Mouse (Mus musculus) kidney, embryonic 14.5 days (tissue): Measurements from ENCODE around the gene Dusp5. TPM values are rescaled to one million over a fixed set of nuclear protein-coding genes. Genes with fewer than 3 reads are reported as not detected.
A peak's percentile ranks its signal among the peaks of the same experiment; 100 is the strongest.
"Not testable (repeated sequence)": the region's sequence is repeated elsewhere in the genome, so short reads cannot be mapped to it uniquely, and the experiment has no call there.

ENCODE experiments used
- ATAC-seq: fragments of 200-750 bp; cut with Nextera tagmentation; 2 replicates; pipeline ENCODE4 v1.8.0; 2017; ENCODE audit warnings: moderate number of reproducible peaks, mild to moderate bottlenecking, moderate TSS enrichment, moderate library complexity; ENCODE audit not compliant: low FRiP score, low TSS enrichment
- H3K27ac ChIP-seq: fragments of 300-500 bp; sonication (generic); 2 replicates; pipeline ENCODE4 v1.5.1; 2014; ENCODE audit warnings: low read depth, mild to moderate bottlenecking, low read length, moderate library complexity, mixed read lengths
- H3K27me3 ChIP-seq: fragments of 300-500 bp; sonication (generic); 2 replicates; pipeline ENCODE4 v1.6.1; 2014; ENCODE audit warnings: mild to moderate bottlenecking, low read length; ENCODE audit not compliant: control insufficient read depth, insufficient read depth
- H3K36me3 ChIP-seq: fragments of 300-500 bp; sonication (generic); 2 replicates; pipeline ENCODE4 v1.6.1; 2014; ENCODE audit warnings: low read length, mixed read lengths; ENCODE audit not compliant: control insufficient read depth, insufficient read depth
- H3K4me1 ChIP-seq: fragments of 300-500 bp; sonication (generic); 2 replicates; pipeline ENCODE4 v1.6.1; 2014; ENCODE audit warnings: low read length, mixed read lengths; ENCODE audit not compliant: control insufficient read depth, insufficient read depth
- H3K4me2 ChIP-seq: fragments of 300-500 bp; sonication (generic); replicated peaks from 2 replicates; pipeline ENCODE4 v1.6.1; 2014; ENCODE audit warnings: low read depth, mild to moderate bottlenecking, low read length
- H3K4me3 ChIP-seq: fragments of 300-500 bp; sonication (generic); 2 replicates; pipeline ENCODE4 v1.5.1; 2014; ENCODE audit warnings: mild to moderate bottlenecking, low read length
- H3K9ac ChIP-seq: fragments of 300-500 bp; sonication (generic); 2 replicates; pipeline ENCODE4 v1.6.1; 2014; ENCODE audit warnings: low read depth, mild to moderate bottlenecking, low read length, moderate library complexity
- H3K9me3 ChIP-seq: fragments of 300-500 bp; sonication (generic); 2 replicates; pipeline ENCODE4 v1.6.1; 2016; ENCODE audit warnings: low read length; ENCODE audit not compliant: control insufficient read depth
- WGBS: fragments of 180-500 bp; shearing (Covaris S2); extraction: QIAGEN DNeasy Blood & Tissue Kit; methylation state at CpG from one replicate; pipeline ENCODE4 v1.1.7; 2014; 5-methylcytosine and 5-hydroxymethylcytosine counted together
- polyA plus RNA-seq: library from polyadenylated mRNA; unstranded; fragments of >200 nt; fragmentation: Nextera tagmentation; extraction: Ambion mirVana; gene quantifications from 2 replicates; pipeline ENCODE4 v1.2.1, GENCODE M21; 2014

Dusp5 gene
- polyA plus RNA-seq, 1 experiment from 2014 or later: 15.6 TPM

- no peaks in the 10 kb centered on the region for H3K9me3 ChIP-seq
- 82% methylated on average over 12 of the region's 12 CpGs for whole genome bisulfite sequencing
- H3K4me1 ChIP-seq: no peaks in the 10 kb centered on the region
- H3K36me3 ChIP-seq: no peaks in the 10 kb centered on the region
- no peaks in the 10 kb centered on the region for H3K27me3 ChIP-seq
- H3K27ac ChIP-seq: no peak overlapping the region
- no peak overlapping the region for H3K4me3 ChIP-seq
- ATAC-seq: no peak
- H3K9ac ChIP-seq: no peak overlapping the region
- H3K4me2 ChIP-seq: no peak overlapping the region
Observed at GRCm38 (mm10) chr19:53572607-53573006, 43.7 kb downstream of the Dusp5 start.

DNA sequence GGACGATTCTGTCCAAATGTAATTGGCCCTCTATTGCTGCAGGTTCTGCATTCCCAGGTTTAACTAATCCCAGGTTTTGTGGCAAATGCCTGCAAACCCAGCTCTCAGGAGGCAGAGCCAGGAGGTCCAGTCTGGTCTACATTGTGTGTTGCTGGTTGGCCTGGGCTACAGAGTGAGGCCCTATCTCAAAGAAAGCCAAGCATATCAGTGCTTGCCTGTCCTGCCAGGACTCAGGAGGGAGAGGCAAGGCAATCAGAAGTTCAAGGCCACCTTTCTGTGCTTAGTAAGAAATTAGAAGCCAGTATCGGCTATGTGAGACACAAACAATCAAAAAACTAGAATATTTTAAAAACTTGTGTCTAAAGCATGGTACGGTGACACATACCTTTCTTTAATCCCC, 44.2 kb downstream of the Dusp5 start:
- H3K9me3 ChIP-seq: no peaks in the 10 kb centered on the region
- H3K9ac ChIP-seq: no peak overlapping the region
- H3K4me3 ChIP-seq: no peak overlapping the region
- WGBS: 90% methylated on average over 3 of the region's 3 CpGs
- ATAC-seq: no peak
- H3K36me3 ChIP-seq: no peaks in the 10 kb centered on the region
- H3K4me2 ChIP-seq: no peak overlapping the region
- H3K27ac ChIP-seq: no peak overlapping the region
- H3K27me3 ChIP-seq: no peaks in the 10 kb centered on the region
- no peaks in the 10 kb centered on the region for H3K4me1 ChIP-seq

- no peak overlapping the region for H3K27ac ChIP-seq
- no peaks in the 10 kb centered on the region for H3K4me1 ChIP-seq
- WGBS: 62% methylated on average over 8 of the region's 8 CpGs
- ATAC-seq: no peak
- no peak overlapping the region for H3K9ac ChIP-seq
- no peak overlapping the region for H3K4me3 ChIP-seq
- no peak overlapping the region for H3K4me2 ChIP-seq
- H3K36me3 ChIP-seq: no peaks in the 10 kb centered on the region
- H3K27me3 ChIP-seq: no peaks in the 10 kb centered on the region
- no peaks in the 10 kb centered on the region for H3K9me3 ChIP-seq
Observed at GRCm38 (mm10) chr19:53574131-53574530, 45.2 kb downstream of the Dusp5 start.

GRCm38 (mm10) chr19:53574546-53574945, 45.6 kb downstream of the Dusp5 start:
- H3K9ac ChIP-seq: no peak overlapping the region
- H3K9me3 ChIP-seq: no peaks in the 10 kb centered on the region
- no peaks in the 10 kb centered on the region for H3K27me3 ChIP-seq
- H3K36me3 ChIP-seq: no peaks in the 10 kb centered on the region
- ATAC-seq: no peak
- no peaks in the 10 kb centered on the region for H3K4me1 ChIP-seq
- H3K4me3 ChIP-seq: no peak overlapping the region
- H3K27ac ChIP-seq: no peak overlapping the region
- H3K4me2 ChIP-seq: no peak overlapping the region
- WGBS: 89% methylated on average over 7 of the region's 7 CpGs

- Histone ChIP-seq H3K4me1 (no peaks in the 10 kb centered on the region), H3K4me3 (no peak overlapping the region), H3K27ac (no peak overlapping the region), H3K4me2 (no peak overlapping the region), H3K36me3 (no peaks in the 10 kb centered on the region), H3K9me3 (no peaks in the 10 kb centered on the region), H3K9ac (no peak overlapping the region), H3K27me3 (no peaks in the 10 kb centered on the region)
- ATAC-seq: no peak
- 79% methylated on average over 4 of the region's 4 CpGs for WGBS
Observed at GRCm38 (mm10) chr19:53575296-53576010, 46.5 kb downstream of the Dusp5 start.

DNA sequence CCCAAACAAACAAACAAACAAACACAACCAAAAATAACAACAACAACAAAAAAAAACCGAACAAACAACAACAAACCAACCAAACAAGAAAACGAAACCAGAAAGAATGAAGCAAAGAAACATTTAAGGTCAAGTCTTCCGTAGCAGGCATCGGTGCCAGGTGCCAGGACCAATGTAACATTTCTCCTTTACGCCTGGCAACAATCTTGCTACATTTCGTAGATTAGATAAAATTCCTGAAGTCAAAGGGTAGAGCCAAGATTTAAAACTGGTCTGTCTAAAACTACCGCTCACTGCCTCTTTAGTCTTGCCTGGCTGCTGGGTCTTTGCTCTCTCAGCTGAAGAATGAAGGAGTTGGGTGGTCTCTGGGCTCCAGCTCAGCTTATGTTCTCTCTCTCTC, 47.2 kb downstream of the Dusp5 start:
- 72% methylated on average over 7 of the region's 7 CpGs for WGBS
- Histone ChIP-seq H3K27me3 (no peaks in the 10 kb centered on the region), H3K4me1 (no peaks in the 10 kb centered on the region), H3K27ac (no peak overlapping the region), H3K9ac (no peak overlapping the region), H3K4me2 (no peak overlapping the region), H3K9me3 (no peaks in the 10 kb centered on the region), H3K36me3 (no peaks in the 10 kb centered on the region), H3K4me3 (no peak overlapping the region)
- no peak for ATAC-seq

GRCm38 (mm10) chr19:53577025-53577800, 48.3 kb downstream of the Dusp5 start:
- Histone ChIP-seq H3K4me2 (no peak overlapping the region), H3K4me1 (no peaks in the 10 kb centered on the region), H3K4me3 (no peak overlapping the region), H3K36me3 (no peaks in the 10 kb centered on the region), H3K9ac (no peak overlapping the region), H3K9me3 (no peaks in the 10 kb centered on the region), H3K27me3 (no peaks in the 10 kb centered on the region), H3K27ac (no peak overlapping the region)
- no peak for ATAC-seq
- WGBS: 58% methylated on average over 11 of the region's 11 CpGs

DNA sequence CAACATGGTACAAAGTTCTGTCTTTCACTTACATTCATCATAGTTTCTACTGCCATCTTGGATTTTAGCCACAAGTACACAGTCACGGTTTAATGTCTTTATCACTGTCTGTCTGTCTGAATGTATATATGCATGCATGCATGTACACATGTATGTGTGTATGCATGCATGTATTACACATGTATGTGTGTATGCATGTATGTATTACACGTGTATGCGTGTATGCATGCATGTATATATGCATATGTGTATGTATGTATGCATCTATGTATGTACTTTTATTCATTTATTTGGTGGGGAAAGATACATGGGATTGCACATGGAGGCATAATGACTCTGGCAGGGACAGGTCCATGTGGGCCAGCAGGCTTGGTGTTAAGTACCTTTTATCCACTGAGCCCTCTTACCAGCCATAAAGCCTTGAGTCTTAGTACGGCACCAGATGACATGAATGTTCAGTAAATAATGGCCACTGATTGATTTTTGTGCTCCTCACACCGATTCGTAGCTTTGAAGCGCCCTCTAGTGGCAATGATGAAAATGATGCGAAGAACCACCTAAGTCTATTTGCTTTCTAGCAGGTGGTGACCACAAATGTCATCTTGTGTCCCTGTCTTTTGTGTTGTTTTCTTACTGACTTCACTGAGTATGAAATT, 49.8 kb downstream of the Dusp5 start:
- no peak overlapping the region for H3K9ac ChIP-seq
- H3K36me3 ChIP-seq: no peaks in the 10 kb centered on the region
- ATAC-seq: 0 out of 2 replicates have a peak, but pooled peaks have one; percentile 46
- no peak overlapping the region for H3K4me3 ChIP-seq
- H3K9me3 ChIP-seq: no peaks in the 10 kb centered on the region
- H3K27ac ChIP-seq: no peak overlapping the region
- no peaks in the 10 kb centered on the region for H3K27me3 ChIP-seq
- H3K4me1 ChIP-seq: no peaks in the 10 kb centered on the region
- H3K4me2 ChIP-seq: no peak overlapping the region
- 11% methylated on average over 8 of the region's 8 CpGs for WGBS

GRCm38 (mm10) chr19:53580271-53580670, 51.4 kb downstream of the Dusp5 start:
- H3K9me3 ChIP-seq: peaks cover 15% of the 10 kb centered on the region
- not testable (repeated sequence) for H3K36me3 ChIP-seq, H3K27ac ChIP-seq, H3K27me3 ChIP-seq, ATAC-seq, H3K4me3 ChIP-seq, H3K4me2 ChIP-seq, H3K9ac ChIP-seq, H3K4me1 ChIP-seq
- WGBS: 95% methylated on average over 8 of the region's 8 CpGs
